Mouse (Mus musculus) kidney, embryonic 16.5 days (tissue): Measurements from ENCODE around the gene Asic3. TPM values are rescaled to one million over a fixed set of nuclear protein-coding genes. Genes with fewer than 3 reads are reported as not detected.

Experiments used
- ATAC-seq: fragments of 200-750 bp; cut with Nextera tagmentation; 2 replicates; pipeline ENCODE4 v1.8.0; 2017; ENCODE audit warnings: moderate TSS enrichment; ENCODE audit not compliant: low FRiP score, low TSS enrichment
- H3K27ac ChIP-seq: fragments of 300-500 bp; sonication (generic); 2 replicates; pipeline ENCODE4 v1.5.1; 2014; ENCODE audit warnings: low read length
- H3K27me3 ChIP-seq: fragments of 300-500 bp; sonication (generic); 2 replicates; pipeline ENCODE4 v1.6.1; 2014; ENCODE audit warnings: low read length, control low read depth, mixed read lengths; ENCODE audit not compliant: insufficient read depth
- H3K36me3 ChIP-seq: fragments of 300-500 bp; sonication (generic); 2 replicates; pipeline ENCODE4 v1.6.1; 2014; ENCODE audit warnings: low read length, control low read depth, mixed read lengths; ENCODE audit not compliant: insufficient read depth
- H3K4me1 ChIP-seq: fragments of 300-500 bp; sonication (generic); 2 replicates; pipeline ENCODE4 v1.6.1; 2014; ENCODE audit warnings: low read length, control low read depth, mixed read lengths; ENCODE audit not compliant: insufficient read depth
- H3K4me2 ChIP-seq: fragments of 300-500 bp; sonication (generic); replicated peaks from 2 replicates; pipeline ENCODE4 v1.6.1; 2014; ENCODE audit warnings: low read depth, low read length
- H3K4me3 ChIP-seq: fragments of 300-500 bp; sonication (generic); 2 replicates; pipeline ENCODE4 v1.5.1; 2014; ENCODE audit warnings: mild to moderate bottlenecking, low read length
- H3K9ac ChIP-seq: fragments of 300-500 bp; sonication (generic); replicated peaks from 2 replicates; pipeline ENCODE4 v1.6.1; 2014; ENCODE audit warnings: low read length
- H3K9me3 ChIP-seq: fragments of 300-500 bp; sonication (generic); 2 replicates; pipeline ENCODE4 v1.6.1; 2016; ENCODE audit warnings: low read length, control low read depth
- WGBS: fragments of 180-500 bp; shearing (Covaris S2); extraction: QIAGEN DNeasy Blood & Tissue Kit; methylation state at CpG from one replicate; pipeline ENCODE4 v1.1.7; 2014; 5-methylcytosine and 5-hydroxymethylcytosine counted together
- polyA plus RNA-seq: library from polyadenylated mRNA; unstranded; fragments of >200 nt; fragmentation: Nextera tagmentation; extraction: Ambion mirVana; gene quantifications from 2 replicates; pipeline ENCODE4 v1.2.1, GENCODE M21; 2015

Gene Asic3
- polyA plus RNA-seq, 1 experiment from 2014 or later = 0.40 TPM

DNA sequence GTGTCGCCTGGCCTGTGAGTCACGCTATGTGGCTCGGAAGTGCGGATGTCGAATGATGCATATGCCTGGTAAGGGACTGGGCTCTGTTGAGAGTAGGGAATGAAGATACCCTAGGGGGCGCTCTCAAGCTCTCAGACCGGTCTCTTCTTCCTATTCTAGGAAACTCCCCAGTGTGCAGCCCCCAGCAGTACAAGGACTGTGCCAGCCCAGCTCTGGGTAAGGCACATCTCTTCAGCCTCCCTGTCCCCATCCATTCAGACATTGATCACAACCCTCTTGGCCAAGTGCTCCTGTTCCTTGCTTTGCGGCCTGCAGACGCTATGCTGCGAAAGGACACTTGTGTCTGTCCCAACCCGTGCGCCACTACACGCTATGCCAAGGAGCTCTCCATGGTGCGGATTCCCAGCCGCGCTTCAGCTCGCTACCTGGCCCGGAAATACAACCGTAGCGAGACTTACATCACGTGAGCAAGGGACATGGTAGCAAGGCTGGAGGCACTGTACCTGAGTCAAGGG lies 3.1 kb downstream of the Asic3 start:
- no peaks in the 10 kb centered on the region for H3K9me3 ChIP-seq
- peaks cover 11% of the 10 kb centered on the region for H3K36me3 ChIP-seq
- H3K27ac ChIP-seq = no peak overlapping the region
- H3K9ac ChIP-seq = no peak overlapping the region
- H3K4me1 ChIP-seq = peaks cover 21% of the 10 kb centered on the region
- WGBS = 4% methylated on average over 21 of the region's 21 CpGs
- H3K27me3 ChIP-seq = no peaks in the 10 kb centered on the region
- peak; percentile 55 for ATAC-seq
- H3K4me3 ChIP-seq = no peak overlapping the region
- 0 out of 2 replicates have a peak overlapping the region, but pooled peaks have one; percentile 20 for H3K4me2 ChIP-seq

DNA sequence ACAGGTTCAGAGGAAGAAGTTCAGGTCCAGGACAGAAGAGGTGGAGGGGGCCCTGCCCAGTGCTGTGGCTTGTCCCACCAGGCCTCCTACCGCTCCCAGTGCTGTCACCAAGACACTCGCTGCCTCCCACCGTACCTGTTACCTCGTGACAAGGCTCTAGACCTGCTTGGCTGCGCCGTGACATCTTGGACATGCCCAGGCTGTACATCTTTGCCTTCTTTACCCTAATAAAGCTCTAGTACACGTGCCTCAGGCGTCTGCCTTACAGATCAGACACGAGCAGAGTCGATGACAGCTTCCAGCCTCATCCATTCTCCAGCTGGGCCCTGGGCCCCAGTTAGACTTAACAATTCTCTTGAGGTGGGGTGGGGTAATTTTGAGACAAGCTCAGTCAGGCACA lies 4.4 kb downstream of the Asic3 start:
- H3K9ac ChIP-seq = no peak overlapping the region
- no peaks in the 10 kb centered on the region for H3K27me3 ChIP-seq
- H3K27ac ChIP-seq = no peak overlapping the region
- H3K9me3 ChIP-seq = no peaks in the 10 kb centered on the region
- no peak overlapping the region for H3K4me3 ChIP-seq
- peaks cover 25% of the 10 kb centered on the region for H3K4me1 ChIP-seq
- no peak for ATAC-seq
- WGBS = 89% methylated on average over 10 of the region's 10 CpGs
- peaks cover 11% of the 10 kb centered on the region for H3K36me3 ChIP-seq
- no peak overlapping the region for H3K4me2 ChIP-seq

DNA sequence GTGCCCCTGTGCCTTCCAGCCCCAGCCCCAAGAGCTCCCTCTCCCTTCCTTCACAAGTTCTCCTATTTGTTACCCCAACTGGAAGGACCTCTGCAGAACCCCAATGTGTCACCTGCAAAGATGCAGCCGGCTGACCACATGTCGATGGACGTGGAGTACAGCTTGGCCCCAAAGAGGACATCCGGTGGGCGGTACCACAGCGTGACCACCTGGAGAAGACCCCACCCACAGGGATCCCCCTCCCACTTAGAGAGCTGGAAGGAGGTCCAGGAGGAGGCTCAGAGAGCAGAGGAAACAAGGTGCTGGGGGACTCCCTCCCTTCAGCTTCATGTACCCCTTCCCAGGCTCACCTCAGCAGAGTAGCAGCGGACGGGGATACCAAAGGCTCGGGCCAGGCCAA lies 7.2 kb downstream of the Asic3 start:
- WGBS = 87% methylated on average over 9 of the region's 9 CpGs
- Histone ChIP-seq H3K36me3 (peaks cover 11% of the 10 kb centered on the region), H3K27me3 (no peaks in the 10 kb centered on the region), H3K27ac (no peak overlapping the region), H3K4me3 (no peak overlapping the region), H3K4me1 (peaks cover 25% of the 10 kb centered on the region), H3K9me3 (no peaks in the 10 kb centered on the region), H3K4me2 (no peak overlapping the region), H3K9ac (no peak overlapping the region)
- ATAC-seq = no peak

DNA sequence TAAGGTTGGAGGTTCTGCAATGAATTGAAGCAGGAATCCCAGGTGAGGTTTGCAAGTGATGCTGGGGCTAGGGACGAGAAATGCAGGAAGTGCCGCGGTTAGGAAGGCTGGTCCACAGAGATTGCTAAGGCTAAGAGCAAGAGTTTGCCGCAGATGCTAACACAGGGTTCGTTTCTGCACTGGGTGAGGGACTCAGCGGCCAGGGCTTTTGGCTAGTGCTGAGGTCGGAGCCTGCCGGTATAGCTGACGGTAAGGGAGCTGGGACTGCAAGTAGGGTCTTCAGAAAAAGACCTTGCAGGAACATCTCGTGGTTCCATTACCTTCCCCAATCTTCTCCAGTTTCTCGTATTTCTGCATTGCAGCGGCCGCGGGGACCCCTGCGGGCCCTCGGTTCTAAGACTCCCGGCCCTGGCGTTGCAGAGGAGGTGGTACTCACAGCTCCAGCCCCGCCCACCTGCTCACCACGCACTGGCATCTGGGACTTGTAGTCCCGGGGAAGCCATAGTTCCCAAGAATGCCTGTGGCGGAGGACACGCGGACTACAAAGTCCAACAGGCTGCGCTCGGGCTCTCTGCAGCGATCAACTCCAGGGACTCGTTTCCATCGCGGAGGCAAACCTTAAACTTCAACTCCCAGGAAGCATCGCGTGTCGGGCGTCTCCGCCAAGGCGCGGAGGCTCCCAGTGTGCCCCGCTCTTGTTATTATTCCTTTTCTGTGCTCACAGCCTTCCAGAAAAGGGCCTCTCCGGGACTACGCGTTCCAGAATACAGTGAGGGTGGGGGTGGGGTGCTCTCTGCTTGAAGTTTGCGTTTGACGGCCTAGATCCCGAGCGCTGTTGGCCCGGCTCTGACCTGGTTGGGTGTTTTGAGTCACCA lies 10.2 kb downstream of the Asic3 start, which contains the start of the genes Cdk5 and Slc4a2:
TSS of gene Cdk5 (minus strand) at position 402 of the 875 bp plus-strand sequence.
TSS of gene Slc4a2 (plus strand) at position 709 of the 875 bp plus-strand sequence.
- Histone ChIP-seq H3K4me2 (peak within 1 kb of the TSS; percentile 81), H3K4me3 (peak within 1 kb of the TSS; percentile 70), H3K4me1 (peaks cover 43% of the 10 kb centered on the region), H3K9ac (peak within 1 kb of the TSS; percentile 74), H3K27ac (peak within 1 kb of the TSS; percentile 95), H3K9me3 (no peaks in the 10 kb centered on the region), H3K36me3 (peaks cover 11% of the 10 kb centered on the region), H3K27me3 (no peaks in the 10 kb centered on the region)
- WGBS = under 1% methylated on average over 46 of the region's 46 CpGs
- ATAC-seq = peak; percentile 93

DNA sequence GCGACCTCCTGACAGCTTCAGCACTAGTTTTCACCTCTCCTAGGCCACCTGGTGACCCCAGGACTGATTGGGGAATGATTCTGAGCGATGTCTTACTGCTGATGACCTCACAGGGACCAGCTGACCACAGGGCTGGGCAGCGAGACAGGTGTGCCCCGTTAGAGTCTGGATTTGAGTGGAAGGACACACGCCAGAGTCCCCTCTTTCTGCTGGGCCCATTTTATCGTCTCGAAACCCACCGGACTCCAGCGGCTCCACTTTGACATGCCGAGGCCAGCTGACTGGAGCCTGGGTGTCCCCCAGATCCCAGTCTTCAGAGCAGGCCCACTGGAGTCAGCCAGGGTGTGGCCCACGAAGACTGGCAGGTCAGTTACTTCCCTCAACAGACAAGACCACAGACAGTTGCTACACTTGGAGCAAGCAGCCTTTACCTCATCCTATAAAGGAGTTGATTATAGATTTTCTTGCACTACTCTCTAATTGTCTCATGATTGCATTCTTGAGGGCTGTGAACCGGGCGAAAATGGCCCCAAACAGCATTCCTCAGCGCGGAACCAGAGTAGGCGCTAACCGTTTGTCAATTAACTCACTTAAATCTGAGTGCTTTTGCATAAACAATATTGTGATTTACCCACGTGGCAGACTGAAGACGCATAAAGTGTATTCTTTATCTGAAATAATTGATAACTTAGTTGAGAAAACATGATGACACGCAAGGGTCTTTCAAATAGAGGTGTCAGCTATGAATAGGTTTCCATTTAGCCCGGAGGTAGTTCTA lies 11.0 kb downstream of the Asic3 start:
- H3K4me2 ChIP-seq = peak overlapping the region; percentile 81
- ATAC-seq = peak; percentile 4
- H3K4me3 ChIP-seq = peak overlapping the region; percentile 70
- H3K9me3 ChIP-seq = no peaks in the 10 kb centered on the region
- no peaks in the 10 kb centered on the region for H3K27me3 ChIP-seq
- peak overlapping the region; percentile 95 for H3K27ac ChIP-seq
- H3K36me3 ChIP-seq = peaks cover 8% of the 10 kb centered on the region
- WGBS = 10% methylated on average over 21 of the region's 21 CpGs
- peak overlapping the region; percentile 74 for H3K9ac ChIP-seq
- H3K4me1 ChIP-seq = peaks cover 51% of the 10 kb centered on the region

DNA sequence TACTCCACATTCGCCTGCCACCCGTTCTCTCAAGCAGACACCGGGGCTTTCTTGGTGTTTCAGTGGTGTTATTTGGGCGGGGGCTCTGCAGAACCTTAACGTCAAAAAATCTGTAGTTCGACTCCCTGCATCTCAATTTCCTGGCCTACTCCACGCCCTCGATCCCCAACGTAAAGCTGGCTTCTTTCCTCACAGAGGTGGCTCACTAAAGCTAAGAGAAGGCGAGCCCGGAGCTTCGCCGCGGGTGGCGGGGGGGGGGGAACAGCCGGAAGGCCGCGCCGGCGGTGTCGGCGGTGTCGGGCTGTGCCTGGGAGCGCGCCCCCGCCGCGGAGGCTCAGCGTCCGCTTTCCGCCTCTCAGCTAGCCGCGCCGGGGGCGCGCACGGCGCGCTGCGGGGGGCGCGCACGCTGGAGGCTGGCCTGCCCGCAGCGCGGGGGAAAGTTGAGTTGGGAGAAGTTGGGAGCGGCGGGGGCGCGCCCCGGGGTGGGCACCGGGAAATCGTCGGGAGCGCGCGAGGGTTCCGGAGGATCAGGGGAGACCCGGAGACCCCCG lies 11.7 kb downstream of the Asic3 start:
- Histone ChIP-seq H3K9me3 (no peaks in the 10 kb centered on the region), H3K27me3 (no peaks in the 10 kb centered on the region), H3K9ac (peak overlapping the region; percentile 74), H3K4me1 (peaks cover 52% of the 10 kb centered on the region), H3K4me2 (peak overlapping the region; percentile 81), H3K4me3 (peak overlapping the region; percentile 70), H3K27ac (peak overlapping the region; percentile 95), H3K36me3 (peaks cover 10% of the 10 kb centered on the region)
- no peak for ATAC-seq
- WGBS = 1% methylated on average over 49 of the region's 60 CpGs

DNA sequence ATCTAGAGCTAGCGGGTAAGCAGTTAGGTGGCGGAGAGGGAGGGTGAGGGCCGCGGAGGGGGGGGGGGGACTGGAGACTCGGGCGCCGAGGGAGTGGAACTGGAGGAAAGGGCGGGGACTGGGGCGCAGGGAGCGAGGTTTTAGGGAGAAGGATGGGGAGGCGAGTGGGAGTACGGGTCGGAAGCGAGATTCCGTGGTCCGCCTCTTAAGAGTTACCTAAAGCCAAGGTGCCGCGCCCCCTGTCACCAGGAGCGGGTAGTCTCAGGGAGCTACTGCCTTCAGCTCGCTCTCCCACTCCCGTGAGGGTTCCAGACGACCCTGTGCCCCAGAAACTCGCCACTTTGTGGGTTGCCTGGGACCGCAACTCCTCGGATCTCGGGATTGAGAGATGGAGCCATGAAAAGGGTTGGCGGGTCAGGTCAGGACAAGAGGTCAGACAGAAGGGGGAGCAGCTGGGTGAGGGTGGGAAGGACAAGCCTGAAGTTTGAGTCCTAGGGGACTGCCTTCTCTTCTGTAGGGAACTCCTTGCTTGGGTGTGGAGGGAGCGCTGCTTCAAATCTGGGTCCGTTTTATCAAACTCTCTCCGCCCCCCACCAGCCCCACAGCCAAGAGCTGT lies 12.3 kb downstream of the Asic3 start:
- Histone ChIP-seq H3K4me2 (peak overlapping the region; percentile 81), H3K27me3 (no peaks in the 10 kb centered on the region), H3K9ac (peak overlapping the region; percentile 74), H3K9me3 (no peaks in the 10 kb centered on the region), H3K4me1 (peaks cover 52% of the 10 kb centered on the region), H3K36me3 (peaks cover 14% of the 10 kb centered on the region), H3K27ac (peak overlapping the region; percentile 95), H3K4me3 (peak overlapping the region; percentile 70)
- 0 out of 2 replicates have a peak, but pooled peaks have one; percentile 1 for ATAC-seq
- WGBS = 0% methylated on average over 24 of the region's 30 CpGs

DNA sequence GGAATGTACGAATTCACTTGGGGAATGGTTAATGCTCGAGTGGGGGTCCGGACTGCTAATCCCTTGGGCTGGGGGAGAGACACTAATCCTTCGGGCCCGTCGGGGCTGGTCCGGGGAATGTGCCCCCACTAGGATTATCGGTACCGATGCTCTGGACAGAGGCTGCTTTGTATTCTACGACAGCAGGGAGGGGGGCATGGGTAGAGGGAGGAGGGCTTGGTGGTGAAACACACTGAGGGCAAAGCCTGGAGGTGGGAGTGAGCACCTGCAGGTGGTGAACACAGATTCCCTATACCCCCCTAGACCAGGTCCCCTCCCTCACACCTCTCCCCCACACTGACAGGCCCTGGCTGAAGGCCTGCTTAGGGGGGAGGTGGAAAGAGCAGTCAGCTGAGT lies 12.8 kb downstream of the Asic3 start:
- 2% methylated on average over 10 of the region's 10 CpGs for WGBS
- peaks cover 52% of the 10 kb centered on the region for H3K4me1 ChIP-seq
- peak overlapping the region; percentile 70 for H3K4me3 ChIP-seq
- H3K9me3 ChIP-seq = no peaks in the 10 kb centered on the region
- H3K4me2 ChIP-seq = peak overlapping the region; percentile 81
- peaks cover 18% of the 10 kb centered on the region for H3K36me3 ChIP-seq
- H3K27me3 ChIP-seq = no peaks in the 10 kb centered on the region
- H3K27ac ChIP-seq = no peak overlapping the region
- peak overlapping the region; percentile 74 for H3K9ac ChIP-seq
- ATAC-seq = no peak
